Mouse (Mus musculus) cerebellum, postnatal 14 days (tissue): ENCODE measurements around the gene Dolk.

Experiments used
- DNase-seq, 2 experiments: peaks; one replicate each; pipeline ENCODE4 v3.0.0; 2021; ENCODE audit warnings: mixed read lengths in 2 of 2

The Dolk gene

GRCm38 (mm10) chr2:30286192-30287026, at the start of gene Dolk, which contains the start of gene Nup188:
Dolk (minus strand) TSS chr2:30286334.
Nup188 (plus strand) TSS chr2:30286397.
- peak; percentile 99 for DNase-seq

- no peak for DNase-seq
Observed at GRCm38 (mm10) chr2:30335324-30335723, 49.2 kb upstream of the Dolk start.

GRCm38 (mm10) chr2:30328791-30329190, 42.7 kb upstream of the Dolk start:
- DNase-seq, result no peak

GRCm38 (mm10) chr2:30327276-30327675, 41.1 kb upstream of the Dolk start:
- no peak for DNase-seq

GRCm38 (mm10) chr2:30325296-30325695, 39.2 kb upstream of the Dolk start:
- DNase-seq, result no peak

GRCm38 (mm10) chr2:30323111-30323510, 37.0 kb upstream of the Dolk start:
- no peak for DNase-seq

GRCm38 (mm10) chr2:30319260-30319659, 33.1 kb upstream of the Dolk start:
- DNase-seq, result no peak

- no peak for DNase-seq
Observed at GRCm38 (mm10) chr2:30316955-30317354, 30.8 kb upstream of the Dolk start.

GRCm38 (mm10) chr2:30316136-30316535, 30.0 kb upstream of the Dolk start:
- DNase-seq, result no peak

- no peak for DNase-seq
Observed at GRCm38 (mm10) chr2:30311481-30311880, 25.3 kb upstream of the Dolk start.

GRCm38 (mm10) chr2:30309351-30309750, 23.2 kb upstream of the Dolk start:
- DNase-seq, result no peak

GRCm38 (mm10) chr2:30306087-30306486, 20.0 kb upstream of the Dolk start:
- no peak for DNase-seq

- no peak for DNase-seq
Observed at GRCm38 (mm10) chr2:30299966-30300365, 13.8 kb upstream of the Dolk start.

GRCm38 (mm10) chr2:30299525-30299924, 13.4 kb upstream of the Dolk start:
- DNase-seq, result no peak

- DNase-seq, result peak; percentile 24 to 36
Observed at GRCm38 (mm10) chr2:30287027-30287373, 866 bp upstream of the Dolk start.

GRCm38 (mm10) chr2:30285416-30286181, 535 bp downstream of the Dolk start:
- DNase-seq, result peak in 1 of 2 experiments; percentile 40

- no peak for DNase-seq
Observed at GRCm38 (mm10) chr2:30285004-30285403, 1.1 kb downstream of the Dolk start.

GRCm38 (mm10) chr2:30283193-30283592, 2.9 kb downstream of the Dolk start:
- no peak for DNase-seq

- DNase-seq, result no peak
Observed at GRCm38 (mm10) chr2:30281651-30282050, 4.5 kb downstream of the Dolk start.

GRCm38 (mm10) chr2:30280743-30281142, 5.4 kb downstream of the Dolk start, which contains the start of gene Gm28038:
Gm28038 (plus strand) TSS chr2:30281043.
- no peak for DNase-seq

GRCm38 (mm10) chr2:30270134-30270533, 16.0 kb downstream of the Dolk start:
- peak; percentile 80 to 86 for DNase-seq

GRCm38 (mm10) chr2:30269241-30269990, 16.7 kb downstream of the Dolk start:
- DNase-seq, result no peak

GRCm38 (mm10) chr2:30268371-30268770, 17.8 kb downstream of the Dolk start:
- no peak for DNase-seq
